Mouse (Mus musculus): ENCODE measurements around the gene Ppm1e. TPM values are rescaled to one million over a fixed set of nuclear protein-coding genes. Genes with fewer than 3 reads are reported as not detected.

Gene Ppm1e
- polyA plus RNA-seq, 1 experiment from 2014 or later: 2.4 TPM

DNA sequence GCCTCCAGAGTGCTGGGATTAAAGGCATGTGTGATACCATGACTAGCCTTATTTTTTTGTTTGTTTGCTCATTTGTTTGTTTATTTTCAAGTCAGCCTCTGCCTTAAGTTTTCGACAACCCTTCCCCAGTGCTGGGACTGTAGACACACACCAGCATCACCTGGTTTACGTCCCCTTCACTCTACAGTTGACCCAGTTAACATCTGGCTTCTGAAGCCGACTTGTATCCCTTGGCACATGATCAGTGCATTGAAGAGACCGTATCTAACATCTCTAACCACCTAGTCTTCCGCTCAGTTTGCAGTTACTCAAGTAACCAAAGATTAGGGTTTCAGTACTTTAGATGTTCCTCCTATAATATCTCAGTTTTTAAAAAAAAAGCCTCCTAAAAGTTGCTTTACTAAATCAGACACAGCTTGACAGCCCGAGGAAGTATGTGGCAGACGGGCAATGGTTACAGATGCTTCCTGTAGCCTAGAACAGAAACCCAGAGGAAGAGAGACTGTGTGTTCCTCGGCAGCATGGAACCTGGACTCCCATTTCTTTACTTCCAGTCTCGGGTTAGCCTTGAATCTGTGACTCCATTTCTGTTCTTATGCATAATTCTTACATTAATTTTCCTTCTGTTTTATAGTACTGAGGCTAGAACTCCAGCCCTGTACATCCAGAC, 113.5 kb downstream of the Ppm1e start:
- no peak overlapping the region for H3K9ac ChIP-seq
- no peak overlapping the region for H3K4me3 ChIP-seq (replicated peaks)
- 77% methylated on average over 9 of the region's 9 CpGs for WGBS
- H3K4me1 ChIP-seq: no peaks in the 10 kb centered on the region
- H3K36me3 ChIP-seq: no peaks in the 10 kb centered on the region
- no peaks in the 10 kb centered on the region for H3K27me3 ChIP-seq (replicated peaks)
- H3K27ac ChIP-seq: no peak overlapping the region
- no peaks in the 10 kb centered on the region for H3K9me3 ChIP-seq
- H3K4me2 ChIP-seq: no peak overlapping the region
- ATAC-seq (ENCODE audit: insufficient read depth, low FRiP score, low read depth): no peak

DNA sequence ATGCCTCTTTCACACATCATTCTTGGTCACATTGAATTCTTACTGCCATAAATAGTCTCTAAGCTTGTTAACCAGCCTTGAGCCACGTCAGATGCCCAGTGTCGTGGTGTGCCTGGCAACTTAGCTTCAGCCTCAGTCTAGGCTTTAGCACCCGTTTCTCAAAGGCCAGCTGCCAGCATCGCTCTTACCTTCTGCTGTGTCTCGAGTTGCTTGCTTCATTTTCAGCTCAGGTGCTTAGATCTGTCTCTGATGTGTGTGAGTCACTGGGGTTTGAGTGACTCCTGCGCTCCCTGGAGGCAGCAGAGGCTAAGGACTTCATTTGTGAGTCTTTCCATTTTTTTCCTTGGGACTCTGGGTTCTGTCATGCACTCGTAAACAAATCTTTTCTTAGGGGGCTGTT, 117.6 kb downstream of the Ppm1e start:
- H3K4me3 ChIP-seq (replicated peaks): no peak overlapping the region
- no peaks in the 10 kb centered on the region for H3K9me3 ChIP-seq
- H3K4me2 ChIP-seq: no peak overlapping the region
- ATAC-seq (ENCODE audit: insufficient read depth, low FRiP score, low read depth): no peak
- no peaks in the 10 kb centered on the region for H3K27me3 ChIP-seq (replicated peaks)
- no peak overlapping the region for H3K27ac ChIP-seq
- 61% methylated on average over 7 of the region's 7 CpGs for WGBS
- H3K36me3 ChIP-seq: 0 out of 2 replicates have a peak, but pooled peaks cover 5% of the 10 kb centered on the region
- no peaks in the 10 kb centered on the region for H3K4me1 ChIP-seq
- H3K9ac ChIP-seq: no peak overlapping the region

DNA sequence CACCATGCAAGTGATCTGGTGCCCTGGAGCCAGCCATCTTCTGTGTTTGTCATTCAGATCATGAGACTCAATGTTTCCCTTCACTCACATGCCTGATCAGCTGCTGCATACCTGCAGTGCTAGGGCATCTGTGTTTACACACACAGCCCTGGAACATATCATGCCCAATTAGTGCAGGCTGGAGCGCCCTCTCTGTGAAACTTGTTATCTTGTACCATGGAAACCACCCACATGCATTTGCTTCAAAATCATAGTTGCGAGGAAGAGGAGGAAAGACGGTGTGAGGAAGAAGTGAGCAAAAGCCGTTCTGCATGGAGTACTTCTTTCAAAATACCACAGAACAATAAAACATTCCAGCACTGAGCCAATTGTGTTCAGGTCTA, 118.0 kb downstream of the Ppm1e start:
- Histone ChIP-seq H3K27ac (no peak overlapping the region), H3K36me3 (0 out of 2 replicates have a peak, but pooled peaks cover 5% of the 10 kb centered on the region), H3K9ac (no peak overlapping the region), H3K4me3 (replicated peaks) (no peak overlapping the region), H3K27me3 (replicated peaks) (no peaks in the 10 kb centered on the region), H3K4me1 (no peaks in the 10 kb centered on the region), H3K9me3 (no peaks in the 10 kb centered on the region), H3K4me2 (no peak overlapping the region)
- WGBS: 81% methylated on average over 4 of the region's 4 CpGs
- ATAC-seq (ENCODE audit: insufficient read depth, low FRiP score, low read depth): no peak

GRCm38 (mm10) chr11:87240141-87240832, 118.5 kb downstream of the Ppm1e start:
- Histone ChIP-seq H3K27ac (no peak overlapping the region), H3K9ac (no peak overlapping the region), H3K4me1 (no peaks in the 10 kb centered on the region), H3K4me2 (no peak overlapping the region), H3K27me3 (replicated peaks) (no peaks in the 10 kb centered on the region), H3K9me3 (no peaks in the 10 kb centered on the region), H3K36me3 (0 out of 2 replicates have a peak, but pooled peaks cover 5% of the 10 kb centered on the region), H3K4me3 (replicated peaks) (no peak overlapping the region)
- ATAC-seq (ENCODE audit: insufficient read depth, low FRiP score, low read depth): no peak
- 82% methylated on average over 15 of the region's 15 CpGs for WGBS

- 84% methylated on average over 7 of the region's 7 CpGs for WGBS
- Histone ChIP-seq H3K4me2 (no peak overlapping the region), H3K4me1 (no peaks in the 10 kb centered on the region), H3K4me3 (replicated peaks) (no peak overlapping the region), H3K9ac (no peak overlapping the region), H3K27me3 (replicated peaks) (no peaks in the 10 kb centered on the region), H3K27ac (no peak overlapping the region), H3K9me3 (no peaks in the 10 kb centered on the region), H3K36me3 (0 out of 2 replicates have a peak, but pooled peaks cover 5% of the 10 kb centered on the region)
- ATAC-seq (ENCODE audit: insufficient read depth, low FRiP score, low read depth): no peak
Measured at GRCm38 (mm10) chr11:87238891-87239530, 119.8 kb downstream of the Ppm1e start.

DNA sequence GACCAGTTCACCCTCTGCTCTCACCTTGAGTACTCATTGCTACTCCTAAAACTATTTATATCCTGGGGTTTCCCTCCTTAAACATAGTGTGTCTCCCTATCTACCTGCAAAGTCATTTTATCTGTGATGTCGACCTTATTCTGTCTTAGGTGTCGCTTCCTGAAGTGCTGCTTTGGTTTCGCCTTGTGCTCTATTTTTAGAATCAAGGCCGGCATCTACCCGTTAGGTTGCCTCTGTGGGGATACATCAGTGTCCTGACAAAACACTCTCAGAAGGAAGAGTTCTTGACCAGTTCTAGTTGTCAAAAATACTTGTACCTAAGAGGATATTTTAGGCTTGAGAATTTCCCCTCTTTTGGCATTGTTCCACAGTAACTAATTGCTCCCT, 123.3 kb downstream of the Ppm1e start:
- H3K4me2 ChIP-seq: no peak overlapping the region
- ATAC-seq (ENCODE audit: insufficient read depth, low FRiP score, low read depth): no peak
- 0 out of 2 replicates have a peak, but pooled peaks cover 5% of the 10 kb centered on the region for H3K36me3 ChIP-seq
- no peaks in the 10 kb centered on the region for H3K4me1 ChIP-seq
- no peak overlapping the region for H3K9ac ChIP-seq
- H3K27ac ChIP-seq: no peak overlapping the region
- 65% methylated on average over 5 of the region's 5 CpGs for WGBS
- no peaks in the 10 kb centered on the region for H3K27me3 ChIP-seq (replicated peaks)
- H3K9me3 ChIP-seq: no peaks in the 10 kb centered on the region
- no peak overlapping the region for H3K4me3 ChIP-seq (replicated peaks)

- Histone ChIP-seq H3K27ac (no peak overlapping the region), H3K4me3 (replicated peaks) (no peak overlapping the region), H3K4me1 (no peaks in the 10 kb centered on the region), H3K4me2 (no peak overlapping the region), H3K9me3 (no peaks in the 10 kb centered on the region), H3K36me3 (0 out of 2 replicates have a peak, but pooled peaks cover 5% of the 10 kb centered on the region), H3K27me3 (replicated peaks) (no peaks in the 10 kb centered on the region), H3K9ac (no peak overlapping the region)
- no peak for ATAC-seq (ENCODE audit: insufficient read depth, low FRiP score, low read depth)
- 88% methylated on average over 12 of the region's 12 CpGs for WGBS
Measured at GRCm38 (mm10) chr11:87234743-87235485, 123.9 kb downstream of the Ppm1e start.

GRCm38 (mm10) chr11:87233377-87233776, 125.4 kb downstream of the Ppm1e start:
- WGBS: 87% methylated on average over 5 of the region's 5 CpGs
- Histone ChIP-seq H3K36me3 (0 out of 2 replicates have a peak, but pooled peaks cover under 1% of the 10 kb centered on the region), H3K4me1 (no peaks in the 10 kb centered on the region), H3K9me3 (no peaks in the 10 kb centered on the region), H3K4me2 (no peak overlapping the region), H3K4me3 (replicated peaks) (no peak overlapping the region), H3K9ac (no peak overlapping the region), H3K27me3 (replicated peaks) (no peaks in the 10 kb centered on the region), H3K27ac (no peak overlapping the region)
- no peak for ATAC-seq (ENCODE audit: insufficient read depth, low FRiP score, low read depth)

GRCm38 (mm10) chr11:87227056-87227455, 131.8 kb downstream of the Ppm1e start:
- no peak for ATAC-seq (ENCODE audit: insufficient read depth, low FRiP score, low read depth)
- Histone ChIP-seq H3K27ac (no peak overlapping the region), H3K36me3 (no peaks in the 10 kb centered on the region), H3K4me1 (no peaks in the 10 kb centered on the region), H3K4me3 (replicated peaks) (no peak overlapping the region), H3K9me3 (no peaks in the 10 kb centered on the region), H3K27me3 (replicated peaks) (no peaks in the 10 kb centered on the region), H3K9ac (no peak overlapping the region), H3K4me2 (no peak overlapping the region)
- 75% methylated on average over 5 of the region's 5 CpGs for WGBS

GRCm38 (mm10) chr11:87222686-87223085, 136.1 kb downstream of the Ppm1e start:
- Histone ChIP-seq H3K4me1 (no peaks in the 10 kb centered on the region), H3K36me3 (no peaks in the 10 kb centered on the region), H3K9me3 (no peaks in the 10 kb centered on the region), H3K27ac (no peak overlapping the region), H3K27me3 (replicated peaks) (no peaks in the 10 kb centered on the region), H3K9ac (no peak overlapping the region), H3K4me2 (no peak overlapping the region), H3K4me3 (replicated peaks) (no peak overlapping the region)
- ATAC-seq (ENCODE audit: insufficient read depth, low FRiP score, low read depth): no peak
- 79% methylated on average over 3 of the region's 3 CpGs for WGBS

DNA sequence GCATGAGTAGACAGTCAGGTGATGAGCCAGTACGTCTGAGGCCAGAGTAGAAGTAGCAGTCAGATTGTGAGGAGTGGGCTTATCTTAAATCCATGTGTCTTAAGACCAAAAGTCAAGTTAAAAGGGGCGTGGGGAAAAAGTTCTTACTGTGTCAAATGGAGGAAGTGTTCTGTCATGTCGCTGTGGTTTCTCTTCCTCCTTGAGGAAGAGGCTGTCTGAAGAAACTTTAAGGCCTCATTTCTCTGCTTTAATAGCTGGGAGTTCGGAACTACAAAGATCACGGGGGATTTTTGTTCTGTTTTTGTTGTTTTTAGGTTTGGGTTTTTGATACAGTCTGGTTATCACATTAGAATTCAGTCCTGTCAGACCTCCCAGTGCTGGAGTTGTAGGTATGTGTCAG, 146.5 kb downstream of the Ppm1e start:
- Histone ChIP-seq H3K4me1 (no peaks in the 10 kb centered on the region), H3K9me3 (no peaks in the 10 kb centered on the region), H3K9ac (no peak overlapping the region), H3K4me2 (no peak overlapping the region), H3K27ac (no peak overlapping the region), H3K36me3 (no peaks in the 10 kb centered on the region), H3K4me3 (replicated peaks) (no peak overlapping the region), H3K27me3 (replicated peaks) (no peaks in the 10 kb centered on the region)
- WGBS: 78% methylated on average over 5 of the region's 5 CpGs
- ATAC-seq (ENCODE audit: insufficient read depth, low FRiP score, low read depth): no peak
